ENCODE assay signal across 9 mouse cellular contexts in the genomic region with DNA sequence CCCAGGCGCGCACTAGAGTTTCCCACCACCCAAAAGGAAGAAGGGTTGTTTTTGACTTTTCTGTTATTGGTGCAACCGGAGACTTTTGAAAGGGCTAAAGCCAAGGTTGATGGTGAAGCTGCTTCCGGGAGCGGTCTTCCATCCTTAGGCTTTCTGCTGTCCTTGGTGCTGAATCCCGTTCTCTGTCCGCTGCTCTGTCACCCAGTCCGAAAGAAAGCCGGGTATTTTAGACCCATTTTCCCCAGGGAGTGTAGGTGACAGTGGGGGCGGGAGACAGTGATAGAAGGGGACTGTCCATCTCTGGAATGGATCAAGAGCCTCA. TPM values are rescaled to one million over a fixed set of nuclear protein-coding genes. Genes with fewer than 3 reads are reported as not detected.
DNase-seq lines count a peak whose midpoint lies in the region; ATAC-seq lines count a peak whose summit lies in the region.
"Had no signal": no experiment of that assay in that cellular context is flagged by ENCODE, and none has a peak within 500 bp of the region (broad histone marks: within the 10 kb centered on the region; RNA-seq: fewer than 3 reads in every experiment).

No protein-coding gene starts in this region.

- no peak for ATAC-seq in forebrain, embryonic 15.5 days (replicated peaks)
- 0 out of 2 replicates have a peak, but pooled peaks have one; percentile 37 for ATAC-seq in megakaryocyte progenitor cell, adult 5-6 weeks (replicated peaks; ENCODE audit: poor library complexity)

- WGBS in forebrain, embryonic 15.5 days, result 1% methylated on average over 10 of the region's 10 CpGs

- H3K36me3 ChIP-seq in forebrain, embryonic 15.5 days, result no peaks in the 10 kb centered on the region

- no peak overlapping the region for H3K27ac ChIP-seq in forebrain, embryonic 15.5 days (replicated peaks)

- peak overlapping the region; percentile 40; the same call in 1 of the 2 replicates for H3K9ac ChIP-seq in forebrain, embryonic 15.5 days (replicated peaks)

- H3K9me3 ChIP-seq in forebrain, embryonic 15.5 days, result no peaks in the 10 kb centered on the region

- H3K27me3 ChIP-seq in forebrain, embryonic 15.5 days, result peaks cover 41% of the 10 kb centered on the region

- peak overlapping the region; percentile 49 for H3K4me3 ChIP-seq in forebrain, embryonic 15.5 days

- H3K4me2 ChIP-seq in forebrain, embryonic 15.5 days (replicated peaks), result peak overlapping the region; percentile 86

- peaks cover 14% of the 10 kb centered on the region for H3K4me1 ChIP-seq in forebrain, embryonic 15.5 days

- peak; percentile 36 for DNase-seq in gastrocnemius, postnatal 10 days
- DNase-seq in gastrocnemius, adult 18-20 months (ENCODE audit: low spot score), result no peak
- peak; percentile 77 for DNase-seq in adrenal gland, postnatal 10 days
- peak; percentile 27 for DNase-seq in kidney, adult 9 months
- peak; percentile 53 for DNase-seq in testis, postnatal 14 days (ENCODE audit: low spot score)
- DNase-seq in spleen, postnatal 4 days (ENCODE audit: low spot score in 2 of 2), result no peak

RNA-seq across cellular contexts. Expression of a gene that starts 0.6 kb away (rescaled TPM):
- not detected for total RNA-seq in gastrocnemius, postnatal 10 days (2021)
- not detected for total RNA-seq in gastrocnemius, adult 18-20 months (2021)
- 1 to 10 TPM; 1.4 to 3.1 TPM for total RNA-seq in adrenal gland, postnatal 10 days (2021)
- 3.2 and 3.9 TPM in 2 replicates for polyA plus RNA-seq in forebrain, embryonic 15.5 days (2015; fragmentation: Nextera tagmentation; extraction: Ambion mirVana)
- not detected in 2 replicates for total RNA-seq in megakaryocyte progenitor cell, adult 5-6 weeks (2015)
- total RNA-seq in megakaryocyte progenitor cell, adult 5-6 weeks (2017), result not detected in 2 replicates
- polyA plus RNA-seq: small intestine, adult 2 months had no signal

Comparison
In these comparisons a context has a peak if more than half of its experiments do, and no peak if none do; other contexts are left out.
1. DNase-seq: peak in gastrocnemius, postnatal 10 days (single experiment), adrenal gland, postnatal 10 days (single experiment), kidney, adult 9 months (single experiment) and testis, postnatal 14 days (single experiment); none in gastrocnemius, adult 18-20 months (single experiment) and spleen, postnatal 4 days (0 of 2).